9 mouse cellular contexts compared by ENCODE assay signal in genomic region chr11:101885232-101885631, GRCm38 (mm10). TPM values are rescaled to one million over a fixed set of nuclear protein-coding genes. Genes with fewer than 3 reads are reported as not detected.
DNase-seq lines count a peak whose midpoint lies in the region; ATAC-seq and TF ChIP-seq lines count a peak whose summit lies in the region.
"Had no signal": no experiment of that assay in that cellular context is flagged by ENCODE, and none has a peak within 500 bp of the region (broad histone marks: within the 10 kb centered on the region; RNA-seq: fewer than 3 reads in every experiment).

No protein-coding gene starts in this region.

- H3K9ac ChIP-seq in kidney, embryonic 16.5 days (replicated peaks; ENCODE audit: low read length): no peak overlapping the region
- H3K9ac ChIP-seq in intestine, embryonic 15.5 days: no peak overlapping the region

- H3K27ac ChIP-seq in kidney, embryonic 16.5 days (ENCODE audit: low read length): peak overlapping the region; percentile 70
- H3K27ac ChIP-seq in intestine, embryonic 15.5 days: peak overlapping the region; percentile 51
- no peak overlapping the region for H3K27ac ChIP-seq in cerebellum, adult 2 months (ENCODE audit: insufficient read depth, low read length)
- H3K27ac ChIP-seq: forebrain, embryonic 10.5 days had no signal

- TF ChIP-seq CTCF in cerebellum, adult 2 months (IDR thresholded peaks at IDR 0.05; ENCODE audit: borderline replicate concordance, insufficient read depth, low read depth, low read length): no peak

- H3ac ChIP-seq in myocyte (ENCODE audit: control insufficient read depth, insufficient read length): no peak overlapping the region

- no peak for ATAC-seq in kidney, embryonic 16.5 days (ENCODE audit: low FRiP score, low TSS enrichment)
- ATAC-seq in activated CD4-positive, CD25-positive, alpha-beta regulatory T cell, adult 4 months: peak; percentile 65
- ATAC-seq in intestine, embryonic 15.5 days: peak; percentile 54; the same call in 1 of the 2 replicates

- no peak for TF ChIP-seq POLR2A in myocyte (IDR thresholded peaks at IDR 0.05; ENCODE audit: insufficient read length, low read depth)
- no peak for TF ChIP-seq POLR2A in cerebellum, adult 2 months (IDR thresholded peaks at IDR 0.05; ENCODE audit: borderline replicate concordance, insufficient read depth, low read length)

- peaks cover 11% of the 10 kb centered on the region; the same call in 1 of the 2 replicates for H3K27me3 ChIP-seq in kidney, embryonic 16.5 days (ENCODE audit: insufficient read depth, low read length)
- H3K27me3 ChIP-seq in intestine, embryonic 15.5 days (replicated peaks): peaks cover 21% of the 10 kb centered on the region
- H3K27me3 ChIP-seq in myocyte (ENCODE audit: control insufficient read depth, insufficient read depth, insufficient read length): no peaks in the 10 kb centered on the region
- H3K27me3 ChIP-seq in cerebellum, adult 2 months (ENCODE audit: control insufficient read depth, insufficient read depth, low read length): no peaks in the 10 kb centered on the region

- no peaks in the 10 kb centered on the region for H3K9me3 ChIP-seq in kidney, embryonic 16.5 days (ENCODE audit: low read length)
- no peaks in the 10 kb centered on the region for H3K9me3 ChIP-seq in intestine, embryonic 15.5 days
- H3K9me3 ChIP-seq: forebrain, embryonic 10.5 days had no signal

- peaks cover 71% of the 10 kb centered on the region for H3K4me1 ChIP-seq in kidney, embryonic 16.5 days (ENCODE audit: insufficient read depth, low read length)
- peaks cover 51% of the 10 kb centered on the region for H3K4me1 ChIP-seq in intestine, embryonic 15.5 days (replicated peaks)
- no peaks in the 10 kb centered on the region; the same call in 1 of the 2 replicates for H3K4me1 ChIP-seq in cerebellum, adult 2 months (ENCODE audit: control insufficient read depth, insufficient read depth, low read length)

- no peak for DNase-seq in kidney, adult 9 months
- DNase-seq in right cerebral cortex, postnatal 14 days: no peak
- no peak for DNase-seq in MN1 (ENCODE audit: low spot score)
- no peak for DNase-seq in cerebellum, adult 2 months

- no peak overlapping the region for H3K4me3 ChIP-seq in kidney, embryonic 16.5 days (ENCODE audit: low read length)
- H3K4me3 ChIP-seq in intestine, embryonic 15.5 days (replicated peaks): no peak overlapping the region
- H3K4me3 ChIP-seq in myocyte: no peak overlapping the region
- no peak overlapping the region for H3K4me3 ChIP-seq in cerebellum, adult 2 months (replicated peaks; ENCODE audit: insufficient read depth, low read depth, low read length)
- H3K4me3 ChIP-seq: forebrain, embryonic 10.5 days had no signal

- no peaks in the 10 kb centered on the region for H3K79me2 ChIP-seq in myocyte (ENCODE audit: control insufficient read depth, insufficient read depth)

- no peaks in the 10 kb centered on the region for H3K36me3 ChIP-seq in kidney, embryonic 16.5 days (ENCODE audit: insufficient read depth, low read length)
- H3K36me3 ChIP-seq in intestine, embryonic 15.5 days: no peaks in the 10 kb centered on the region
- no peaks in the 10 kb centered on the region for H3K36me3 ChIP-seq in myocyte (ENCODE audit: control insufficient read depth, insufficient read depth)
- H3K36me3 ChIP-seq: forebrain, embryonic 10.5 days had no signal

- WGBS in kidney, embryonic 16.5 days: 45% methylated on average over 6 of the region's 6 CpGs
- 23% methylated on average over 6 of the region's 6 CpGs for WGBS in intestine, embryonic 15.5 days
- 79% methylated on average over 6 of the region's 6 CpGs for WGBS in cerebellum, adult 2 months

- H3K4me2 ChIP-seq in kidney, embryonic 16.5 days (replicated peaks; ENCODE audit: low read depth, low read length): no peak overlapping the region
- H3K4me2 ChIP-seq in intestine, embryonic 15.5 days (replicated peaks): no peak overlapping the region
- H3K4me2 ChIP-seq in myocyte (ENCODE audit: low read depth): peak overlapping the region; percentile 36

TF ChIP-seq in myocyte, 11 proteins besides CTCF, POLR2A, EP300 and RAD21:
- TF ChIP-seq TCF3 (IDR thresholded peaks at IDR 0.05; ENCODE audit: insufficient read length, low read depth): no peak
- no peak for TF ChIP-seq USF1 (IDR thresholded peaks at IDR 0.05; ENCODE audit: low read depth)
- no peak for TF ChIP-seq SRF (IDR thresholded peaks at IDR 0.05; ENCODE audit: control insufficient read depth, insufficient read length, low read depth)
- no peak for TF ChIP-seq POLR2AphosphoS2 (IDR thresholded peaks at IDR 0.05; ENCODE audit: insufficient read length, low read depth)
- no peak for TF ChIP-seq CEBPB (IDR thresholded peaks at IDR 0.05; ENCODE audit: insufficient read depth, poor library complexity, severe bottlenecking)
- no peak for TF ChIP-seq MAX (IDR thresholded peaks at IDR 0.05; ENCODE audit: low read depth)
- no peak for TF ChIP-seq MYOD1 (IDR thresholded peaks at IDR 0.05; ENCODE audit: control insufficient read depth in 1 of 3, insufficient read length in 2 of 3, low read depth in 2 of 3)
- no peak for TF ChIP-seq REST (IDR thresholded peaks at IDR 0.05; ENCODE audit: insufficient read depth, insufficient read length)
- TF ChIP-seq TCF12 (IDR thresholded peaks at IDR 0.05; ENCODE audit: insufficient read depth, poor library complexity, severe bottlenecking): no peak

RNA-seq across cellular contexts. Expression of gene Meox1, which starts 8.9 kb away (rescaled TPM):
- polyA plus RNA-seq in kidney, embryonic 16.5 days (2015; fragmentation: Nextera tagmentation; extraction: Ambion mirVana): 15.2 and 15.5 TPM in 2 replicates
- not detected for polyA plus RNA-seq in activated CD4-positive, CD25-positive, alpha-beta regulatory T cell, adult 4 months (2017; shearing (Covaris generic))
- polyA plus RNA-seq in intestine, embryonic 15.5 days (2015; fragmentation: Nextera tagmentation; extraction: Ambion mirVana): 4.4 and 4.5 TPM in 2 replicates
- 0.16 TPM for polyA plus RNA-seq in myocyte (2012; fragmentation: generic; extraction: Trizol)
- polyA plus RNA-seq in cerebellum, adult 2 months (2012; rRNA removed): 1.5 and 1.8 TPM in 2 replicates
